Mouse (Mus musculus): ENCODE measurements around the gene Inf2. TPM values are rescaled to one million over a fixed set of nuclear protein-coding genes. Genes with fewer than 3 reads are reported as not detected.

Inf2 gene
- polyA plus RNA-seq, 1 experiment from 2014 or later = 2.6 TPM

GRCm38 (mm10) chr12:112616668-112617067 lies 28.1 kb downstream of the Inf2 start:
- Histone ChIP-seq H3K4me3 (replicated peaks; ENCODE audit: low read length) (no peak overlapping the region), H3K27me3 (replicated peaks; ENCODE audit: control insufficient read depth, insufficient read depth, low read length) (peaks cover 3% of the 10 kb centered on the region; the same call in 1 of the 2 replicates), H3K4me2 (ENCODE audit: low read length) (no peak overlapping the region), H3K9ac (replicated peaks; ENCODE audit: low read depth, low read length) (no peak overlapping the region), H3K4me1 (replicated peaks; ENCODE audit: control insufficient read depth, insufficient read depth, low read length) (peaks cover 17% of the 10 kb centered on the region), H3K36me3 (ENCODE audit: control insufficient read depth, insufficient read depth) (no peaks in the 10 kb centered on the region), H3K9me3 (ENCODE audit: control insufficient read depth, low read length) (no peaks in the 10 kb centered on the region), H3K27ac (ENCODE audit: low read length) (no peak overlapping the region)
- ATAC-seq = no peak
- 68% methylated on average over 9 of the region's 9 CpGs for WGBS

GRCm38 (mm10) chr12:112617184-112617583 lies 28.6 kb downstream of the Inf2 start:
- ATAC-seq = no peak
- 72% methylated on average over 11 of the region's 11 CpGs for WGBS
- H3K9me3 ChIP-seq (ENCODE audit: control insufficient read depth, low read length) = no peaks in the 10 kb centered on the region
- H3K4me1 ChIP-seq (replicated peaks; ENCODE audit: control insufficient read depth, insufficient read depth, low read length) = peaks cover 17% of the 10 kb centered on the region
- no peak overlapping the region for H3K27ac ChIP-seq (ENCODE audit: low read length)
- H3K9ac ChIP-seq (replicated peaks; ENCODE audit: low read depth, low read length) = no peak overlapping the region
- no peaks in the 10 kb centered on the region for H3K36me3 ChIP-seq (ENCODE audit: control insufficient read depth, insufficient read depth)
- no peak overlapping the region for H3K4me3 ChIP-seq (replicated peaks; ENCODE audit: low read length)
- no peak overlapping the region for H3K4me2 ChIP-seq (ENCODE audit: low read length)
- H3K27me3 ChIP-seq (replicated peaks; ENCODE audit: control insufficient read depth, insufficient read depth, low read length) = peaks cover 3% of the 10 kb centered on the region; the same call in 1 of the 2 replicates

- H3K9me3 ChIP-seq (ENCODE audit: control insufficient read depth, low read length) = no peaks in the 10 kb centered on the region
- ATAC-seq = peak; percentile 65
- no peaks in the 10 kb centered on the region for H3K36me3 ChIP-seq (ENCODE audit: control insufficient read depth, insufficient read depth)
- peaks cover 3% of the 10 kb centered on the region; the same call in 1 of the 2 replicates for H3K27me3 ChIP-seq (replicated peaks; ENCODE audit: control insufficient read depth, insufficient read depth, low read length)
- no peak overlapping the region for H3K4me2 ChIP-seq (ENCODE audit: low read length)
- no peak overlapping the region for H3K27ac ChIP-seq (ENCODE audit: low read length)
- peaks cover 17% of the 10 kb centered on the region for H3K4me1 ChIP-seq (replicated peaks; ENCODE audit: control insufficient read depth, insufficient read depth, low read length)
- H3K9ac ChIP-seq (replicated peaks; ENCODE audit: low read depth, low read length) = no peak overlapping the region
- 11% methylated on average over 8 of the region's 8 CpGs for WGBS
- no peak overlapping the region for H3K4me3 ChIP-seq (replicated peaks; ENCODE audit: low read length)
These were observed 29.4 kb downstream of the Inf2 start for GRCm38 (mm10) chr12:112617898-112618380.

GRCm38 (mm10) chr12:112618981-112619685 lies 30.5 kb downstream of the Inf2 start:
- no peak for ATAC-seq
- peaks cover 3% of the 10 kb centered on the region; the same call in 1 of the 2 replicates for H3K27me3 ChIP-seq (replicated peaks; ENCODE audit: control insufficient read depth, insufficient read depth, low read length)

GRCm38 (mm10) chr12:112619686-112620353 lies 31.2 kb downstream of the Inf2 start, which contains the start of gene Adssl1:
Gene Adssl1, plus strand, starts transcription at chr12:112620045.
- H3K36me3 ChIP-seq (ENCODE audit: control insufficient read depth, insufficient read depth) = no peaks in the 10 kb centered on the region
- H3K27ac ChIP-seq (ENCODE audit: low read length) = no peak within 1 kb of the TSS
- H3K27me3 ChIP-seq (replicated peaks; ENCODE audit: control insufficient read depth, insufficient read depth, low read length) = peaks cover 3% of the 10 kb centered on the region; the same call in 1 of the 2 replicates
- H3K9ac ChIP-seq (replicated peaks; ENCODE audit: low read depth, low read length) = peak within 1 kb of the TSS; percentile 72
- H3K9me3 ChIP-seq (ENCODE audit: control insufficient read depth, low read length) = no peaks in the 10 kb centered on the region
- H3K4me1 ChIP-seq (replicated peaks; ENCODE audit: control insufficient read depth, insufficient read depth, low read length) = peaks cover 17% of the 10 kb centered on the region
- peak; percentile 42 for ATAC-seq
- peak within 1 kb of the TSS; percentile 98 for H3K4me2 ChIP-seq (ENCODE audit: low read length)
- WGBS = under 1% methylated on average over 52 of the region's 56 CpGs
- peak within 1 kb of the TSS; percentile 55 for H3K4me3 ChIP-seq (replicated peaks; ENCODE audit: low read length)

More at GRCm38 (mm10) chr12:112618981-112619685, 30.5 kb downstream of the Inf2 start:
- Histone ChIP-seq H3K4me3 (replicated peaks; ENCODE audit: low read length) (peak overlapping the region; percentile 55), H3K4me1 (replicated peaks; ENCODE audit: control insufficient read depth, insufficient read depth, low read length) (peaks cover 17% of the 10 kb centered on the region), H3K9ac (replicated peaks; ENCODE audit: low read depth, low read length) (peak overlapping the region; percentile 72), H3K27ac (ENCODE audit: low read length) (no peak overlapping the region), H3K4me2 (ENCODE audit: low read length) (peak overlapping the region; percentile 98), H3K36me3 (ENCODE audit: control insufficient read depth, insufficient read depth) (no peaks in the 10 kb centered on the region), H3K9me3 (ENCODE audit: control insufficient read depth, low read length) (no peaks in the 10 kb centered on the region)
- 32% methylated on average over 13 of the region's 13 CpGs for whole genome bisulfite sequencing

- ATAC-seq = peak; percentile 6; the same call in 1 of the 2 replicates
- no peaks in the 10 kb centered on the region for H3K36me3 ChIP-seq (ENCODE audit: control insufficient read depth, insufficient read depth)
- 15% methylated on average over 16 of the region's 16 CpGs for WGBS
These were observed 31.9 kb downstream of the Inf2 start for GRCm38 (mm10) chr12:112620354-112621061.

GRCm38 (mm10) chr12:112621900-112622299 lies 33.3 kb downstream of the Inf2 start:
- Histone ChIP-seq H3K4me2 (ENCODE audit: low read length) (no peak overlapping the region), H3K27ac (ENCODE audit: low read length) (no peak overlapping the region), H3K4me3 (replicated peaks; ENCODE audit: low read length) (no peak overlapping the region), H3K9ac (replicated peaks; ENCODE audit: low read depth, low read length) (no peak overlapping the region), H3K9me3 (ENCODE audit: control insufficient read depth, low read length) (no peaks in the 10 kb centered on the region), H3K36me3 (ENCODE audit: control insufficient read depth, insufficient read depth) (no peaks in the 10 kb centered on the region), H3K4me1 (replicated peaks; ENCODE audit: control insufficient read depth, insufficient read depth, low read length) (peaks cover 17% of the 10 kb centered on the region), H3K27me3 (replicated peaks; ENCODE audit: control insufficient read depth, insufficient read depth, low read length) (peaks cover 3% of the 10 kb centered on the region; the same call in 1 of the 2 replicates)
- no peak for ATAC-seq
- WGBS = 83% methylated on average over 3 of the region's 3 CpGs

More at GRCm38 (mm10) chr12:112620354-112621061, 31.9 kb downstream of the Inf2 start:
- Histone ChIP-seq H3K27me3 (replicated peaks; ENCODE audit: control insufficient read depth, insufficient read depth, low read length) (peaks cover 3% of the 10 kb centered on the region; the same call in 1 of the 2 replicates), H3K9ac (replicated peaks; ENCODE audit: low read depth, low read length) (peak overlapping the region; percentile 72), H3K27ac (ENCODE audit: low read length) (no peak overlapping the region), H3K9me3 (ENCODE audit: control insufficient read depth, low read length) (no peaks in the 10 kb centered on the region), H3K4me1 (replicated peaks; ENCODE audit: control insufficient read depth, insufficient read depth, low read length) (peaks cover 17% of the 10 kb centered on the region), H3K4me2 (ENCODE audit: low read length) (peak overlapping the region; percentile 98), H3K4me3 (replicated peaks; ENCODE audit: low read length) (peak overlapping the region; percentile 55)

GRCm38 (mm10) chr12:112623742-112624141 lies 35.2 kb downstream of the Inf2 start:
- 0 out of 2 replicates have a peak, but pooled peaks cover 3% of the 10 kb centered on the region for H3K27me3 ChIP-seq (replicated peaks; ENCODE audit: control insufficient read depth, insufficient read depth, low read length)
- no peak overlapping the region for H3K4me3 ChIP-seq (replicated peaks; ENCODE audit: low read length)
- H3K36me3 ChIP-seq (ENCODE audit: control insufficient read depth, insufficient read depth) = no peaks in the 10 kb centered on the region
- no peak overlapping the region for H3K27ac ChIP-seq (ENCODE audit: low read length)
- ATAC-seq = peak; percentile 44; the same call in 1 of the 2 replicates
- no peak overlapping the region for H3K4me2 ChIP-seq (ENCODE audit: low read length)
- peaks cover 13% of the 10 kb centered on the region for H3K4me1 ChIP-seq (replicated peaks; ENCODE audit: control insufficient read depth, insufficient read depth, low read length)
- no peak overlapping the region for H3K9ac ChIP-seq (replicated peaks; ENCODE audit: low read depth, low read length)
- H3K9me3 ChIP-seq (ENCODE audit: control insufficient read depth, low read length) = no peaks in the 10 kb centered on the region
- 35% methylated on average over 2 of the region's 2 CpGs for WGBS

Data from forebrain, embryonic 16.5 days (tissue).